Mouse (Mus musculus) CH12.LX (cell line): ENCODE measurements around the gene Kcnj10.

Experiments
- BHLHE40 ChIP-seq: IDR thresholded peaks from 2 replicates; pipeline ENCODE4 v1.6.1; 2011; ENCODE audit warnings: mild to moderate bottlenecking, low read depth, low read length, improper control_type of control experiment
- CTCF ChIP-seq, 2 experiments: IDR thresholded peaks in 1 of 2; conservative IDR thresholded peaks in 1 of 2; 2 replicates each; pipeline ENCODE4 v1.5.1; 2011 to 2012; ENCODE audit warnings: low read depth in 2 of 2, low read length in 2 of 2, improper control_type of control experiment in 1 of 2, inconsistent platforms in 1 of 2, mild to moderate bottlenecking in 1 of 2, moderate library complexity in 1 of 2
- E2F4 ChIP-seq: IDR thresholded peaks from 2 replicates; pipeline ENCODE4 v1.6.1; 2011; ENCODE audit warnings: low read depth, low read length, improper control_type of control experiment; ENCODE audit not compliant: insufficient replicate concordance
- EP300 ChIP-seq: IDR thresholded peaks from 2 replicates; pipeline ENCODE4 v1.6.1; 2011; ENCODE audit warnings: low read length, improper control_type of control experiment
- GABPA ChIP-seq: IDR thresholded peaks from 2 replicates; pipeline ENCODE4 v1.6.1; 2012; ENCODE audit warnings: low read depth, low read length, improper control_type of control experiment, inconsistent platforms; ENCODE audit not compliant: insufficient replicate concordance
- MAX ChIP-seq: IDR thresholded peaks from 2 replicates; pipeline ENCODE4 v1.6.1; 2011; ENCODE audit warnings: low read length, improper control_type of control experiment
- POLR2A ChIP-seq: IDR thresholded peaks from 2 replicates; pipeline ENCODE4 v1.6.1; 2011; ENCODE audit warnings: low read depth, mild to moderate bottlenecking, improper control_type of control experiment, low read length
- RCOR1 ChIP-seq: conservative IDR thresholded peaks from 2 replicates; pipeline ENCODE4 v1.6.1; 2012; ENCODE audit warnings: low read depth, mild to moderate bottlenecking, inconsistent platforms, low read length, improper control_type of control experiment
- USF1 ChIP-seq: IDR thresholded peaks from 2 replicates; pipeline ENCODE4 v1.6.1; 2014; ENCODE audit warnings: low read depth, mild to moderate bottlenecking, inconsistent platforms, low read length, improper control_type of control experiment
- ZC3H11A ChIP-seq: IDR thresholded peaks from 2 replicates; pipeline ENCODE4 v1.6.1; 2012; ENCODE audit warnings: low read depth, mild to moderate bottlenecking, inconsistent platforms, low read length, improper control_type of control experiment
- ZNF384 ChIP-seq: IDR thresholded peaks from 2 replicates; pipeline ENCODE4 v1.6.1; 2012; ENCODE audit warnings: low read depth, low read length, improper control_type of control experiment, inconsistent platforms

GRCm38 (mm10) chr1:172304443-172304842 lies 36.6 kb upstream of the Kcnj10 start:
- no peak for TF ChIP-seq POLR2A
- TF ChIP-seq GABPA, result no peak
- no peak for TF ChIP-seq RCOR1
- TF ChIP-seq BHLHE40, result no peak
- TF ChIP-seq USF1, result no peak
- TF ChIP-seq ZC3H11A, result no peak
- TF ChIP-seq ZNF384, result no peak
- no peak for TF ChIP-seq MAX
- no peak for TF ChIP-seq CTCF (conservative IDR thresholded peaks at IDR 0.05 in 1 of 2, IDR thresholded peaks at IDR 0.05 in 1 of 2; ENCODE audit: low read depth in 2 of 2, low read length in 2 of 2)
- TF ChIP-seq EP300, result no peak
- no peak for TF ChIP-seq E2F4
